Mouse (Mus musculus): Measurements from ENCODE around the gene Far2.

Far2 gene

DNA sequence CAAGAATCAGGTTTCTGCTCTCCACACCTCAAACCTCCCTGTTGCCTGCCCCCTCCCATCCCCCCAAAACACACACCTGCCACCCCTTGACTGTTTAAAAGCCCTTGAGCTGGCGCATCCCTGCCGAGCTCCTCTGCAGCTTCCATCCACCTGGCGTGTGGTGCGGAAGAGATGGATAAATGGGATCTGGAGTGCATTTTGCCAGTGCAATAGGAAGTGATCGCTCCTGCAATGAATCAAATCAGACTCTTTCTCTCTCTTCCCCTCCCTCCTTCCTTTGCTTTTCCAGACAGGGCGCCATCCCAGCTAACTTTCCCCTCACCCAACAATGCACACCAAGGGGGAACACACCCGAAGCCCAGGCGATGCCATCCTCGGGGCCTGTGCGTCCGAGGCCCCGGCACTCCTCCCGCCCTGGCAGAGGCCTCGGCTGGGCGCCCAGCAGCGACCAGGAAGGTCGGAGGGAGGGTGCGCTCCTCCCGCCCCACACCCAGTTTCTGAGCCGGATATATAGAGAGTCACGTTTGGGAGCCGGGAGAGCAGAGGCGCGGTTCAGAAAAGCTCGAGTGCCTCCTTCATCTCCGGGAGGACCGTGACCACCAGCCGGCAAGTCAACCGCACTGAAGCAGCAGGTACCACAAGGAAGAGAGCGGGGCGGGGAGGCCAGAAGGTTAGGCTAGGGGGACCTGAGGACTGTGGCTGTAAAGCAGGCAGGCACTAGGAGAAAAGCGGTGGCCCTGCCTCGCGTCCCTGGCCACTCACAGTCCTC lies at the start of gene Far2:
Far2 (plus strand) TSS at position 379 of the 769 bp plus-strand sequence.
- no peak for DNase-seq

DNA sequence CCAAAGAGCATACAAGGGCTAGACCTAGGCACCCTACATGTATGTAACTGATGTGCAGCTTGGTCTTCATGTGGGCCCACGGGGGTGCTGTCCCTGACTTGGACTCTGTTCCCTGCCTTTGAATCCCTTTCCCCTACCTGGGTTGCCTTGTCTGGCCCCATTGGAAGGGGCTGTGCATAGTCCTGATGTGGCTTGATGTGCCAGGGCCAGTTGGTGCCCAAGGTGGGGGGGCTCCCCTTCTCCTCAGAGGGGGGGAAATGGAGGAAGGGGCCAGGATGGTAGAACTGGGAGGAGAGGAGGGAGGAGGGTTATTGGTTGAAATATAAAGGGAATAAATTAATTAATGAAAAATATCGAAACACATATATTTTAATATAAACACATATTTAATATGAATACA lies 46.6 kb upstream of the Far2 start:
- no peak for DNase-seq

GRCm38 (mm10) chr6:148001071-148001470 lies 46.0 kb upstream of the Far2 start:
- DNase-seq, result no peak

- no peak for DNase-seq
Observed at GRCm38 (mm10) chr6:148006118-148006837, 40.8 kb upstream of the Far2 start.

DNA sequence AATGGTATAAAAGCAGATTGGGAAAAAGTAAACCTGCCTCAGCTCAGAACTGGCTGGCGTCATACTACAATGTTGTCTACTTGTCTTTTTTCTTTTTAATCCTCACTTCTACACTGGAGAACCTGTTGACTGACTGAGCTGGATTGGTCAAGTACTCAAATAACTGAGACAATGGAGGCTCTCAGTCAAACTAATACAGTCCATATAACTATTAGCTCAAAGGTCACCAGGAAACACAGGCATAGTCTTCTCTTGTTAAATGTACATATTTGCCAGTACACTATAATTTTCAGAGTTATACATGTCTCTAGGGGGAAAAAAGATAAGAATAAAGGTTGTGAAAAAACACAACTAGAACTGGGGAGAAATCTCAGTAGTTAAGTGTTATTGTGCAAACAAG lies 6.3 kb upstream of the Far2 start:
- DNase-seq, result no peak

DNA sequence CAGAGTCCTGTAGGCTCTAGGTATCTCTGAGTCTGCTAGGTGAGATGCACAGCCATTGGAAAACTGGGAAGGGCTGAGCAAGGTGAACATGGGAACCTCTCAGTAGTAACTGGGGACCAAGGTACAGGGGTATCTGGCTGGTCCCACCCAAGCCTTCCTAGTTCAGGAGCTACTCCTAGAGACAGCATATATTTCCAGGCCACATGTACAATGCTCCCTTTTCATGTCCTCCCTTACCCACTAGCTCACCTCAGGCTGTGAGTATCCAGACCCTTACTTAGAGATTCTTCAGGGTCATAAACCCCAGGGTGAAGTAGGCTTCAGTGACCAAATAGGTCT lies 560 bp downstream of the Far2 start:
- no peak for DNase-seq

DNA sequence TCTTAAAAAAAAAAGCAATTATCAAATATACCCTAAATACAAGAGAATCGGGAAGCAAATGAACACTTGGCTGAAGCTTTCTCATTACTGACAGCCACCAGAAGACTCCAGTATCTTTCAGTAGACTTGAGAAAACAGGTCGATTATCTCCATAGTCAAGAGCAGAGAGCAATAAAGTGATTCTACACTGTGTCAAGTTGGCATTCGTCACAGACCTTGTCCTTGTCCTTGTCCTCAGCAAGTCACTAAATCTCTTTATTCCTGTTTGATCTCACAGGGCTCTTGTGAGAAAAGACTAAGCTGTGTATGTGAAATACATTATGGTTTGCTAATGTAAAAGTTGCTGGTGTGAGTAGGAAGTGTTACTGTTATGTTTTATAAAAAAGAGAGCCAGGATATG lies 16.1 kb downstream of the Far2 start:
- no peak for DNase-seq

DNA sequence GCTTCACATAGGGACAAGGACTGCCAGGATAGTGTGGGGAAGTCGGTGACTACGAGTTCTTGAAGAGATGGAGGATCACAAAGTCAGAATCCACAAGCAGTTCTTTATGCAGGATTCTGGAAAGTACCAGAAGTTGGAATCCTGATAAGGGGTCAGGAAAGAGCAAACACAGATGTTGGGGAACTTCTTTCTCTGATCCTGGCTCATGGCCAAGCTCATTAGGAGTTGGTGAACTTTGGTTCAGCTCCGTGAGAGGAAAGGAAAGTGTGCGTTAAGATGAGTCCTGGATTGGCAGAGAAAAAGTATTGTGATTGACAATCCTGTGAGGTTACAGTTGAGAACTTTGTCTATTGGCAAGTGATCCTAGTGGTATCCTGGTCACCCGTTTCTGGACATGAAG lies 19.2 kb downstream of the Far2 start:
- no peak for DNase-seq

GRCm38 (mm10) chr6:148068786-148069185 lies 21.7 kb downstream of the Far2 start:
- no peak for DNase-seq

- DNase-seq, result no peak
Observed at GRCm38 (mm10) chr6:148073599-148073998, 26.5 kb downstream of the Far2 start.

DNA sequence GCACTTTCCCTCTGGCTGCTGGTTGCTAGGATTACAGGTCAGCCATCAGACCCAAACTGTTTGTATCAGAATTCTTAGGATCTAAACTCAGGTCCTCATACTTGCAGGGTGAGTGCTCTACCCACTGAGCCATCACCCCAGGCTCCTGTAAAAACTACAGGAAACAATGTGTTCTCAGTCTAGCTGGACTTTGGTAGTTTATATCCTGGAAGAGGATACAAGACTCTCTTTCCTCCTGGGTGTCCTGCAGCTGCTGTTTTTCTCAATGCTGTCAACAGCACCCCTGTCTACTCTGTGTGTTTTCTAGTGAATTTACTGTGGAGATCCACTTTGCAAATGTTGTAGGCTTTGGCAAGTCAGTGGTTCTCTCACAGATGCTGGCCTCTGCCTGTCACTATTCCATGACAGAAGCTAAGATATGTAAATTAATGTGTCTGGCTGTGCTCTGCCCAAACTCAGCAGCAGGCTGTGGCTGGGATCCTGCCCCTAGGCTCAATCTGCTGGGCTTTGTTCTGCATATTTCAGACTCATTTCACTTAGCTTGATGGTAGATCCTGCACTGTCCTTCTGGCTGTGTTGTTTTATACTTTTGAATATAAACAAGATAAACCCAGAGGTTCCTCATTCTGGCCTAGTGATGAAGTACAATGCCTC lies 27.3 kb downstream of the Far2 start:
- no peak for DNase-seq

GRCm38 (mm10) chr6:148083864-148084263 lies 36.8 kb downstream of the Far2 start:
- no peak for DNase-seq

DNA sequence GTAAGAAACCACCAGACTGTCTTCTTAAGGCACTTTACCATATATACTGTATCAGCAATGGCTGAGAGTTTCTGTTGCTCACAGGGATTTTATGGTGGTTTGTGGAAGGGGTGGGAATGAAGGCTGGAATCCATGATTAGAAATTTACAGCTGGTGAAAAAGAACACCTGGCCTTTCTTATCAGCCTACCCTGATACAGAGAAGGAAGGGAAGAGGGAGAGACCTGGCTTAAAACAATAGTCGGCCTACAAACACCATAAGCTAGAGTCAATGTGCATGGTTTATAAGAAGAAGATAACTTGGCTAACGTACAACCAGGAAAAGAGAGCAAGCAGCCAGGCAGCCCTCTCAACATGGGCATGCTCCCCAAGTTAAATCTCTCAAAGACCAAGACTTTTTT lies 37.3 kb downstream of the Far2 start:
- no peak for DNase-seq

DNA sequence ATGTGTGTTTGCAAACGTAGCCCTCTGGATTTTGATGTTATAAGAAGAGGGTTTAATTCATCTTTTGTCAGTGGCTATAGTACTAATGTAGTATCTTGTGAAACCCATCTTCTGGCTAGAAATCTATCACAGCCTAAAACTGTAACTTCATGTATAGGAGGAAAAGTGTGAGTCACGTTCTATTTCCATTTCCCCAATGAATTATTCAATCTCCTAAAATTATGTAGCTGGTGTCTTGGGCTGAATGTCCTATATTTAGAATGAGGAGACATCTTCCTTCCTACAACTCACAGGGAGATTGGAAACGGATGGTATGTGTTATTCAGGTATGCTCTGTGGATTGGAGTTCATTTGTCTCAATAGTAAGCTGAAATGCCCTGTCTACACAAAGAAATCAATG lies 50.0 kb downstream of the Far2 start:
- no peak for DNase-seq

DNA sequence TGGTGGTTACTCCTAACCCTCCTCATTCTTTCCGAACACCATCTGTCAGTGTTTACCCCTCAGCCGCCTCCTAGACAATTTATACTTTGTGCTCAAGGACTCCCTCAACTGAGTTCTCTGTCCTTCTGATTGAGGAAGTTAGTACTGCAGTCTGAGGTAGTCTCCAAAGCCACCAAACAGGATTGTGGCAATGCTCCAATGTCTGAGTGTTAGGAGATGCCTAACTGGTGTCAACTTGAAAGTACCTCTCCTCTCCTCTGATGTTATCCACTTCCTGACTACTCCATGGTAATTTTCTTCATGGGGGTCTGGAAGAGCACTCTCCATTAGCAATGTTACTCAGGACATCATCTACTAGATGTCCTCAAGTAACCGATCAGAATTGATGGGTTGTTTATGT lies 54.9 kb downstream of the Far2 start:
- no peak for DNase-seq

DNA sequence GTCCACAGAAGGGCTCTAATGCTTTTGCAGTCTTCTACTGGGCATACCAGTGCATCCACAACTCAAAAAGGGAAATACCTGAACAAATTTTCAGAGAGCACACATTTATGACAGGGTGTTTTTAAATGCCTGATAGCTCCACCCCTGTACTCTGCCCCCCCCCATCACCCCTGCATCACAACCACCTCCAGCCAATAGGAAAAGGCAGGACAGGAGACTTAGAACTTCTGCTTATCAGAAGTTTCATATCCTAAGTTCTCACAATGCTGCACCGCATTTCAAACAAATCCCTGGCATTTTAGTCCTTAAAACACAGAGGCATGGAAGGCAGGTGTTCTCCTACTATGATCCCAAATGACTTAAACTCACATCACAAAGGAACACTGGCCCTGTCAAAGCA lies 55.4 kb downstream of the Far2 start:
- no peak for DNase-seq

DNA sequence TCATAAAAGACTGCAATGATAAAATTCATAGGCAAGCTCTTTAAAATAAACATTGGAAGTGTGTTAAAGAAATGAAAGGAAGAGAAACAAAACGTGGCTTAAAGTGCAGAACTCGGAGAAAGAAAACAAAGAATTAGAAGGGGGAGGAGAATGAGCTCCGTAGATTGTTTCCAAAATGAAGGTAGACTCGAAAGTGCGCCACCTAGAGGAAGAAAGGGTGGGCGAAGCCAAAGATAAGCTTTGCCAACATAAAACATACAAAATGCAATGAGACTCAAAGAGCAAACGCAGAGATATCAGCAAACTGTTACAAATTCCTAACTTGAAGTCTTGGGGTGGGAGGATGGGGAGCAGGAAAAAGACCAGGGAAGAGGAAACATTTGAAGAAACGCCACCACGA lies 57.2 kb downstream of the Far2 start:
- peak; percentile 51 for DNase-seq

- DNase-seq, result no peak
Observed at GRCm38 (mm10) chr6:148105722-148106268, 58.7 kb downstream of the Far2 start.

DNA sequence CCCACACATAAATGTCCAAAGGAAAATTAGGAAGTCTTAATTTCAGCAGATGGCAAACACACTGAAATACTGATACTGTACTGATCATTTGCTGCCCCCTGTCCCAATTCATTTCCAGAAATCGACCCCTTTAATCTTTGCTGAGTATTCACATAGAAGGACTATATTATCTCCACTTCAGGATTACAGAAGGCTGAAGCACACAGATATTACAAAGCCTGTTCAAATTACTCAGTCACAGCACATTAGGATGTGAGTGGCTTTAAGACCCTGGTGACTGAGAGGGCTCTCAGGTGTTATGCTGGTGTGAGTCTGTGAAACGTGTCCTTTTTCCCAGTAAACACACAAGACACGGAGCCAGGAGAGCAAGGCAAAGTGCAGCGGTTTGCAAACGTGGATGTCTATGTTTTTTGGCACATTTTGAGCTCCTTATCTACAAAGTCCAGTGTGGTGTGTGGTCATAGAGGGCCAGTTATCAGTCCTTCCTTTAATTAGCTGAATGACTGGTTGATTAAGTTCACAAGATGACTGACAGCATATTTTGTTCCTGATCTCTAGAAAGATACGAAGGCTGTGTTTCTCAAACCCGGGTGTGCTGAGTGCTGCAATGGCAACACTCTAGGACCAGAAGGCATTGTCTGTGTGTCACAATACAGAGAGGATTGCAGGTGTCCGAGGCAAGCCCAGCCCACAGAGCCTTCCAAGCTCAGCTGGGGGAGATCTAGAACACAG lies 61.8 kb downstream of the Far2 start:
- no peak for DNase-seq

DNA sequence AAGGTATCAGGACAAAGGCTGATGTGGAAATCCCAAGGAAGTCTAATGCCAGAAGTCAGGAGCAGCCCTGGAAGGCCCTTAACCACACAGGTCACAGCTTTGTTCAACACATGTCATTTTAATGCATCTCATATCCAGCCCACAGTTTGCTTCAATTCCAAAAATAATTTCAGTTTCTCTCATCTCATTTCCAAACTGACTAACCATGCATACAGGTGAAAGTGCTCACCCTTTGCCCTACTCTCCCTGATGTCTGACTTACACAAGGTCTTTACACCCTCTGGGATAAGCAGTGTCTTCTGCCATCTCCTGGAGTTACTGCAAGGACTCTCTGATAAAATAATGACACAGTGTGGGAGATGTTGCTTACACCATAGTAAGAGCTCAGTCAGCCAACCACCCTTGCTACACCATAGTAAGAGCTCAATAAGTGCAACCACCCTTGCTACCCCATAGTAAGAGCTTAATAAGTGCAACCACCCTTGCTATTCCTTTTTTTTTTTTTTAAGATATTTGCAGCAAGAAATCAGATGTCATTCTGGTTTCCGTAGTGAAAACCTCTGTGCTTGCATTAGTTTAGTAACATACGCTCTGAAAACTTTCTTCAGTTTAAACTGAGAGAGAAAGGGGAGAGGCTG lies 64.1 kb downstream of the Far2 start:
- no peak for DNase-seq

GRCm38 (mm10) chr6:148116371-148116770 lies 69.3 kb downstream of the Far2 start:
- no peak for DNase-seq

DNA sequence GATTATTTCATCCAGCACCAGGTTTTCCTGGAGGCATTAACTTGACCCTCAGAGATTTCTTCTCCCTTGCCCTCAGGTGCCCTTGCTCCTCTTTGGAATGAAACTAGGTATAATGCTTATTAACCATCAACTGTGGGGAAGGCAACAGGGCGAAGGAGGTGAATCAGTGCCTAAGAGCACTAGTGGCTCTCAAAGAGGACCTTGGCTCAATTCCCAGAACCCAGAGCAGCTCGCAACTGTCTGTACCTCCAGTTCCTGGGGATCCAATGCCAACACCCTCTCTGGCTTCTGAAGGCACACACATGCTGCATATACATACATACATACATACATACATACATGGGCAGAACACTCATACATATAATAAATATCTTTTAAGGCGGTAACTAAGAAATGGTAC lies 69.8 kb downstream of the Far2 start:
- DNase-seq, result no peak

DNA sequence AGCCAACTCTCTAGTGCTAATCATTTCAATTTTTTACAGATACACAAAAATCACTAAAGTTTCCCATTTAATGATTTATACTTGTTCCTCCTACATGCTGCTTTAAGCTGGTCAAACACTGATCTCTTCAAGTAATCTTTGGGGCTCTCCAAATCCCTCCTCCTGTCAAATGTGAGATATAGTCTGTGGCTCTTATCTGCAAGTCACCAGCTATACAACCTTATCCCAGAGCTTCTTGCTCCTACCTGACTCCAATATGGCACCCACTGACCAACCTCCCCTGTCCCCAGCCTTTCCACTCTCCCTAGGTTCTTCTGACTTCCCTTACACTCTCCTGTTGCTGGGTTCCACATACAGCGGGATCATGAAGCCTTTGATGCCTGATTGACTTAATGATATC lies 70.6 kb downstream of the Far2 start:
- no peak for DNase-seq
